Mouse (Mus musculus): ENCODE measurements around the gene Styxl1. TPM values are rescaled to one million over a fixed set of nuclear protein-coding genes. Genes with fewer than 3 reads are reported as not detected.
A peak's percentile ranks its signal among the peaks of the same experiment; 100 is the strongest.

Gene Styxl1
- total RNA-seq, 2 experiments from 2014 or later, result not detected

GRCm38 (mm10) chr5:135729351-135729750, 48.8 kb downstream of the Styxl1 start:
- no peak for ATAC-seq (replicated peaks; ENCODE audit: low FRiP score, low TSS enrichment, poor library complexity, severe bottlenecking)

GRCm38 (mm10) chr5:135728361-135728760, 49.8 kb downstream of the Styxl1 start:
- no peak for ATAC-seq (replicated peaks; ENCODE audit: low FRiP score, low TSS enrichment, poor library complexity, severe bottlenecking)

- no peak for ATAC-seq (replicated peaks; ENCODE audit: low FRiP score, low TSS enrichment, poor library complexity, severe bottlenecking)
These were observed 50.3 kb downstream of the Styxl1 start for GRCm38 (mm10) chr5:135727871-135728270.

GRCm38 (mm10) chr5:135726641-135727346, 51.4 kb downstream of the Styxl1 start:
- ATAC-seq (replicated peaks; ENCODE audit: low FRiP score, low TSS enrichment, poor library complexity, severe bottlenecking), result no peak

GRCm38 (mm10) chr5:135725991-135726390, 52.2 kb downstream of the Styxl1 start:
- ATAC-seq (replicated peaks; ENCODE audit: low FRiP score, low TSS enrichment, poor library complexity, severe bottlenecking), result no peak

- no peak for ATAC-seq (replicated peaks; ENCODE audit: low FRiP score, low TSS enrichment, poor library complexity, severe bottlenecking)
These were observed 52.8 kb downstream of the Styxl1 start for GRCm38 (mm10) chr5:135725391-135725841.

GRCm38 (mm10) chr5:135724536-135725322, 53.5 kb downstream of the Styxl1 start:
- ATAC-seq (replicated peaks; ENCODE audit: low FRiP score, low TSS enrichment, poor library complexity, severe bottlenecking), result no peak

GRCm38 (mm10) chr5:135723165-135723751, 54.9 kb downstream of the Styxl1 start:
- no peak for ATAC-seq (replicated peaks; ENCODE audit: low FRiP score, low TSS enrichment, poor library complexity, severe bottlenecking)

- ATAC-seq (replicated peaks; ENCODE audit: low FRiP score, low TSS enrichment, poor library complexity, severe bottlenecking), result no peak
These were observed 56.1 kb downstream of the Styxl1 start for GRCm38 (mm10) chr5:135722121-135722520.

GRCm38 (mm10) chr5:135721076-135721475, 57.1 kb downstream of the Styxl1 start:
- no peak for ATAC-seq (replicated peaks; ENCODE audit: low FRiP score, low TSS enrichment, poor library complexity, severe bottlenecking)

- ATAC-seq (replicated peaks; ENCODE audit: low FRiP score, low TSS enrichment, poor library complexity, severe bottlenecking), result no peak
These were observed 58.1 kb downstream of the Styxl1 start for GRCm38 (mm10) chr5:135720121-135720520.

GRCm38 (mm10) chr5:135719586-135720120, 58.5 kb downstream of the Styxl1 start:
- no peak for ATAC-seq (replicated peaks; ENCODE audit: low FRiP score, low TSS enrichment, poor library complexity, severe bottlenecking)

GRCm38 (mm10) chr5:135715624-135716023, 62.6 kb downstream of the Styxl1 start:
- ATAC-seq (replicated peaks; ENCODE audit: low FRiP score, low TSS enrichment, poor library complexity, severe bottlenecking), result no peak

- peak; percentile 95 for ATAC-seq (replicated peaks; ENCODE audit: low FRiP score, low TSS enrichment, poor library complexity, severe bottlenecking)
These were observed 64.6 kb downstream of the Styxl1 start for GRCm38 (mm10) chr5:135713441-135714218.

- ATAC-seq (replicated peaks; ENCODE audit: low FRiP score, low TSS enrichment, poor library complexity, severe bottlenecking), result peak; percentile 23; the same call in 1 of the 2 replicates
These were observed 65.4 kb downstream of the Styxl1 start for GRCm38 (mm10) chr5:135712803-135713202.

- no peak for ATAC-seq (replicated peaks; ENCODE audit: low FRiP score, low TSS enrichment, poor library complexity, severe bottlenecking)
These were observed 66.4 kb downstream of the Styxl1 start for GRCm38 (mm10) chr5:135711582-135712355.

- no peak for ATAC-seq (replicated peaks; ENCODE audit: low FRiP score, low TSS enrichment, poor library complexity, severe bottlenecking)
These were observed 67.5 kb downstream of the Styxl1 start for GRCm38 (mm10) chr5:135710599-135711214.

GRCm38 (mm10) chr5:135709716-135710115, 68.5 kb downstream of the Styxl1 start:
- no peak for ATAC-seq (replicated peaks; ENCODE audit: low FRiP score, low TSS enrichment, poor library complexity, severe bottlenecking)

Data from megakaryocyte-erythroid progenitor cell, adult 5-6 weeks (primary cell).